Mouse (Mus musculus) telencephalon, adult 2 months (tissue): ENCODE results near the gene Depdc7.

Experiments used
- DNase-seq: peaks from one replicate; pipeline ENCODE4 v3.0.0-alpha.2; 2011; ENCODE audit warnings: low read depth, low spot score

The Depdc7 gene

DNA sequence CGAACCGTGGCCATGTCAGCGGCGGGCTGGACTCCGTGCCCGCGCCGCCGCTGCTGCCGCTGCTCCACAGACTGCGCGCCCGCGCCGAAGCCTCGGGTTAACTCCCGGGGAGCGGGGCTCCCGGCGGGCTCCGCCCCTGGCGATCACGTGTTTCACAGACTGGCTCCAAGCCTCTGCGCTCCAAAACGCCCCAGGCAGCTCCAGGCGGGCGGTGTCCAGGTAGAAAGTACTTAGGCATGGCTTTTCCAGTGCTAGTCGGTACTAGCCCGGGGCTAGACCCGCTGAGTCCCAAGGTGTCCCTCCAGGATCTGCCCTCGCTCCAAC lies at the start of gene Depdc7:
Gene Depdc7 (minus strand): TSS at position 138 of the 324 bp plus-strand sequence.
- no peak for DNase-seq

GRCm38 (mm10) chr2:104774763-104775162 lies 32.1 kb upstream of the Depdc7 start:
- DNase-seq: peak; percentile 28

DNA sequence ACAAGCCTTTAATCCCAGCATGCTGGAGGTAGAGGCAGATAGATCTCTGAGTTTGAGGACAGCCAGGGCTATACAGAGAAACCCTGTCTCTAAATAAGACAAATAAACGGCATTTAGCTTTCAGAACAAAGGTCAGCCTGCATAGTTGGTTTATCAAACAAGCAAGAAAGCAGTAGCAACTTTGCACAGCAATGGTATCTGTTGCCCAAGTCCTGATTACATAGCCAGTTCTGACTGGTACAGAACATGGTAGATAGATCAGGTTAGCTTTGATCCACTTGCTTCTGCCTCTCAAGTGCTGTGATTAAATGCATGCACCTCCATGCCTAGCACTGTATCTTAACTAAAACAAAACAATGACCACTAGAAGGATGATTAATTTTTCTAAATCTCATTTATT lies 26.0 kb upstream of the Depdc7 start:
- no peak for DNase-seq

GRCm38 (mm10) chr2:104764018-104764417 lies 21.3 kb upstream of the Depdc7 start:
- DNase-seq: no peak

GRCm38 (mm10) chr2:104763134-104763703 lies 20.5 kb upstream of the Depdc7 start:
- peak; percentile 35 for DNase-seq

- DNase-seq: no peak
Measured at GRCm38 (mm10) chr2:104750611-104751010, 7.9 kb upstream of the Depdc7 start.

- no peak for DNase-seq
Measured at GRCm38 (mm10) chr2:104748652-104749183, 6.0 kb upstream of the Depdc7 start.

DNA sequence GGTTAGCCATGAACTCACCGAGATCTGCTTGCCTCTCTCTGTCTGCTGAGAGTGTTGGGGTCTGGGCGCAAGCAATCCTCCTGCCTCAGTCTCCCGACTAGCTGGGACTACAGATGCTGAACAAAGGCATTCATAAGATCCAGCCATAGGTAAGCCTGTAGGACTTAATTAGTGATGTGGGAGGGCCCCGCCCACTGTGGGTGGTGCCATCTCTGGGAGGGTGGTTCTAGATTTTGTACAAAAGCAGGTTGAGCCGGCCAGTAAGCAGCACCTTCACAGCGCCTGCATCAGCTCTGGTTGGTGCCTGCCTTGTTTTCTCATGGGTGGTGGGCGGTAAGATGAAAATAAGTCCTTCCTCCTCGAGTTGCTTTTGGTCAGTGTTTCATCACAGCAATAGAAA lies 3.6 kb upstream of the Depdc7 start:
- DNase-seq: no peak

DNA sequence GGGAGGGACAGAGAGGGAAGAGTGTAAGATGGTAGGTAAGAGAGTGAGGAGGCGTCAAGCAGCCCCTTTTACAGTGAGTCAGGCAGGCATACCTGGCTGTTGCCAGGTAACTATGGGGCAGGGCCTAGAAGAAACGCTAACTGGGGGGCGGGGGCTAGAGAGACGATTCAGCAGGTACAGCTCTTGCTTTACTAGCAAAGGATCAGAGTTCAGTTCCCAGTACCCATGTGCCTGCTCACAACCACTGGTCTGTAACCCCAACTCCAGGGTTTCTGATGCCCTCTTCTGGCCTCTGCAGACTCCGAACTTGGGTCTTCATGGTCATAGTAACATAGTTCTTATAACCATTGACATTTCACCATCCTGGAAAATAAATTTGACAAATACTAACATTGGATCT lies 1.3 kb upstream of the Depdc7 start:
- DNase-seq: no peak

- DNase-seq: no peak
Measured at GRCm38 (mm10) chr2:104743160-104743559, 482 bp upstream of the Depdc7 start.

- no peak for DNase-seq
Measured at GRCm38 (mm10) chr2:104741896-104742740, 560 bp downstream of the Depdc7 start.

DNA sequence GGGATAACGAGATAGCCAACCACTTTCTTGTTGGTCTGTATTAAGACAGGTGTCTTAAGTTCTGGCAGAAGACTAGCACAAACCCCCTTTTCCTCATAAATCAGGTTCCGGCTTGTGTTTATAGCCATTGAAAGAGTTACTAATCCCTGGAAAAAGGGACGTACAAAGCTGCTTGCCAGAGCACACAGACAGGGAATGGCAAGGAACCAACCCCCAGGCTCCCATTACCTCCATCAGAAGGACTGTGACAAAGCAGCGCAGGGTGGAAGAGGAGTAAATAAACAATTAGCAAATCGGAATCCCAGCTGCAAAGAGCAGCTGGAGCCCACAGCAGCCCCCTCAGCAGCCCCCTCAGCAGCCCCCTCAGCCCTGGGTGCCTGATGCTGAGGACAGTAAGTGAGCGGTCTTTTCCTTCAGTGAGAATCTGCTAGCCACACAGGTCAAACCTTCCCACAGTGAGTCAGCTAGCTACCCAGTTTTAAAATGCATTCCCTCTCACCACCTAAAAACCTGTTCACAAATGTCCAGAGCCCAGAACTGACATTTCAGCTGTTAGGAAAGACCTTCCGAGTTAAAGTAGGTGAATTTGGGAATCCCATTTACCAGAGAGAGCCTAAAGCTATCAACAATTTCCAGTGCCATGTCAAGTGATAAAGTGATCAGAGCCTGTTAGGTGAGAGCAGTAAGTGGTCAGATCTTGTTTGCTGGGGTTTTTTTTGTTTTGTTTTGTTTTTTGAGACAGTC lies 1.5 kb downstream of the Depdc7 start:
- DNase-seq: no peak

GRCm38 (mm10) chr2:104740248-104740949 lies 2.3 kb downstream of the Depdc7 start:
- DNase-seq: no peak

- DNase-seq: no peak
Measured at GRCm38 (mm10) chr2:104739691-104740090, 3.0 kb downstream of the Depdc7 start.

DNA sequence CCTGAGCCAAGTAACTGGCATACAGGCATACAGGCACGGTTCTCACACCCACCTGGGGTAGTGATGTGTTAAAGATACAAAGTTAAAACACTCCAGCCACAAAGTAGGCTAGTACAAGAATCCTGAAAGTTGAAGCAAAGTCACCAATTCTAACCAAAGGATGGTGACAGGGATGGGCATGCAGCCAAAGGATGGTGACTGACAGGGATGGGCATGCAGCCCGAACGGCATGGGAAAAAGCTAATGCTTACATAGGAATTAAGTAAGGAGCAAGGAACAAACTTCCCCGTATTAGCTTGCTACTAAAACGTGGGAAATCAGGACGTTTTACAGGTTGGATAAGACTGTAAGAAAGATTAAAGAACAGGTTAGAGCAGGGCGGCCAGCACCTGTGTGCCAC lies 6.4 kb downstream of the Depdc7 start:
- no peak for DNase-seq

- DNase-seq: no peak
Measured at GRCm38 (mm10) chr2:104732562-104733256, 10.0 kb downstream of the Depdc7 start.

- no peak for DNase-seq
Measured at GRCm38 (mm10) chr2:104732033-104732444, 10.6 kb downstream of the Depdc7 start.

DNA sequence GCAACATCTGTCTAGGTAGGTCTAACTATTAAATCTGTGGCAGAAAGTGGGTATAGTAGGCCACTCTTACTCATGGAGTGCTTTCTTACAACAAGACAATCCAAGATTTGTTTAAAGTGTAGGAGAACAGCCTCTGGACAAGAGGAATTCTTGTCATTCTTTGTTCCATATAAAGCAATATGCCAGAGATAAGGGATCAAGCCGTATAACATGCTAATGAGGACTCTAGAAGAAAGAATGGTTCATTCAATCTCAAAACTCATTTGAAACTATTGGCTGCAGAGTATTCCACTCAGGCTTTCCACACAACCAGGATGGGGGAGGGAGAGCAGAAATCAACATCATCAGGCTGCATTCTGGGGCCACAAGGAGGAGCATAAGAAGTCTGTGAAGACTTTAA lies 15.3 kb downstream of the Depdc7 start:
- DNase-seq: no peak

DNA sequence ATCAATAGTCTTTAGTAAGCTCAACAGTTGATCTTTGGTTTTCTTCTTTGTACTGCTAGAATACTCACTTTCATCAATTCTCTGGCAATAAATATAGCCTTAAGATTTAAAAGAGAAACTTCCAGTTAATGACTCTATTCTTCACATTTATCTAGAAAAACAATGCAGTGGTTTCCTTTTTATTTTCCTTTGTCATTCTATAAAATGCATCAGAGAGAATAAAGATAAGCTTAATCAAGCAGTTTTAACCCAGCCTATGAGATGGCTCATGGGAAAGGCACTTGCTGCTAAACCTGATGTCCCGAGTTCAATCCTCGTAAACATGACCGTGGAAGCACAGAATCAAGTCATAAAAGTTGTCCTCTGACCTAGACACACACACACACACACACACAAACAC lies 20.7 kb downstream of the Depdc7 start:
- DNase-seq: no peak

DNA sequence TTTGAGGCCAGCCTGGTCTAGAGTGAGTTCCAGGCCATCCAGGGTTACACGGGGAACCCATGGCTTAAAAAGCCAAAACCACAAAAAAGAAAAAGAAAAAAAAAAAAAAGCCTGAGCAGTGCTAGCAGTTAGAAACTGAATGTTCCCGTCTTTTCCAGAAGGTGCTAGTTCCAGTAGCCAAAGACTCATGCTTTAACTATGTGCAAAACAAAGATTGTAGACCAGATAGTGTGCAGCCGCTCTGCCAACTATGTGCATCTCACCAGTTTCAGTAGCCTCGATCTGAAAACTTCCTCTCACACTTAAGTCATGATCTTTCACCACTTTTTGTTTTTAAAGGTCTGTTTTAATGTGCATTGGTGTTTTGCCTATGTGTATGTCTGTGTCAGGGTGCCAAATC lies 24.9 kb downstream of the Depdc7 start:
- no peak for DNase-seq

DNA sequence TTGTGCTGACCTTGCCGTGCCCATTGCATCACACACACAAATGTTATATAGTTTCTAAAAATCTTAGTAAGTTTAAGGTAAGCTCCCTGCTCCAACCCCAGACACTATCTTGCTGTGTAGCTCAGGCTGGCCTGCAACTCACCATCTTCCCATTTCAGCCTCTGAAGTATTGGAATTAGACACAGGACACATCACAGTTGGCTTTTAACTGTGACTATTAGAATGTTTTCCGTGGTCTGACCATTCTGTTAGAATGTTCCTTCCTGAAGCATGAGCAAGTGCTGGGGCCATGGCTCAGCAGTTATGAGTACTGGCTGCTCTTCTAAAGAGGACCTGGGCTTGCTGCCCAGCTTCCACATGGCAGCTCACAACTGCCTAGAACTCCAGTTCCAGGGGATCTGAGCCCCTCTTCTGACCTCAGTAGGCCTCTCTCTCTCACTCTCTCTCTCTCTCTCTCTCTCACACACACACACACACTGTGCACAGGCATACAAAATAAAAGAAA lies 25.4 kb downstream of the Depdc7 start:
- DNase-seq: no peak
